Mouse (Mus musculus): ENCODE results near the gene Uba2. TPM values are rescaled to one million over a fixed set of nuclear protein-coding genes. Genes with fewer than 3 reads are reported as not detected.
"Not testable (repeated sequence)": the region's sequence is repeated elsewhere in the genome, so short reads cannot be mapped to it uniquely, and the experiment has no call there.

Gene Uba2
- polyA plus RNA-seq, 1 experiment from 2014 or later: 226 TPM

GRCm38 (mm10) chr7:34176241-34176640 is 6.8 kb upstream of the Uba2 start:
- not testable (repeated sequence) for H3K9me3 ChIP-seq (ENCODE audit: control insufficient read depth, low read length); ATAC-seq (replicated peaks; ENCODE audit: low FRiP score); H3K27me3 ChIP-seq (replicated peaks; ENCODE audit: control insufficient read depth, insufficient read depth, low read length); H3K9ac ChIP-seq (ENCODE audit: low read depth, low read length); H3K27ac ChIP-seq (ENCODE audit: low read depth, low read length); H3K4me2 ChIP-seq; H3K4me3 ChIP-seq (ENCODE audit: low read depth, low read length); H3K36me3 ChIP-seq (ENCODE audit: control insufficient read depth, insufficient read depth, low read length); DNase-seq (ENCODE audit: low spot score); H3K4me1 ChIP-seq (replicated peaks; ENCODE audit: control insufficient read depth, insufficient read depth, low read length)
- 76% methylated on average over 6 of the region's 6 CpGs for WGBS

GRCm38 (mm10) chr7:34172251-34172650 is 2.9 kb upstream of the Uba2 start:
- Histone ChIP-seq H3K27me3 (replicated peaks; ENCODE audit: control insufficient read depth, insufficient read depth, low read length) (no peaks in the 10 kb centered on the region), H3K9me3 (ENCODE audit: control insufficient read depth, low read length) (no peaks in the 10 kb centered on the region), H3K9ac (ENCODE audit: low read depth, low read length) (no peak overlapping the region), H3K4me1 (replicated peaks; ENCODE audit: control insufficient read depth, insufficient read depth, low read length) (no peaks in the 10 kb centered on the region; the same call in 1 of the 2 replicates), H3K36me3 (ENCODE audit: control insufficient read depth, insufficient read depth, low read length) (no peaks in the 10 kb centered on the region), H3K4me2 (no peak overlapping the region), H3K4me3 (ENCODE audit: low read depth, low read length) (no peak overlapping the region), H3K27ac (ENCODE audit: low read depth, low read length) (no peak overlapping the region)
- 69% methylated on average over 1 of the region's 1 CpGs for WGBS
- ATAC-seq (replicated peaks; ENCODE audit: low FRiP score): no peak
- no peak for DNase-seq (ENCODE audit: low spot score)

GRCm38 (mm10) chr7:34168470-34169251 is 738 bp downstream of the Uba2 start:
- Histone ChIP-seq H3K4me1 (replicated peaks; ENCODE audit: control insufficient read depth, insufficient read depth, low read length) (peaks cover 4% of the 10 kb centered on the region), H3K36me3 (ENCODE audit: control insufficient read depth, insufficient read depth, low read length) (peaks cover 16% of the 10 kb centered on the region), H3K27ac (ENCODE audit: low read depth, low read length) (peak overlapping the region; percentile 81), H3K4me3 (ENCODE audit: low read depth, low read length) (peak overlapping the region; percentile 95), H3K27me3 (replicated peaks; ENCODE audit: control insufficient read depth, insufficient read depth, low read length) (no peaks in the 10 kb centered on the region), H3K9ac (ENCODE audit: low read depth, low read length) (peak overlapping the region; percentile 97), H3K9me3 (ENCODE audit: control insufficient read depth, low read length) (no peaks in the 10 kb centered on the region), H3K4me2 (peak overlapping the region; percentile 80)
- ATAC-seq (replicated peaks; ENCODE audit: low FRiP score) (peak; percentile 91), DNase-seq (ENCODE audit: low spot score) (peak; percentile 92)
- WGBS: 10% methylated on average over 30 of the region's 30 CpGs

- DNase-seq (ENCODE audit: low spot score): no peak
- peak overlapping the region; percentile 80 for H3K4me2 ChIP-seq
- H3K4me1 ChIP-seq (replicated peaks; ENCODE audit: control insufficient read depth, insufficient read depth, low read length): peaks cover 4% of the 10 kb centered on the region
- H3K9me3 ChIP-seq (ENCODE audit: control insufficient read depth, low read length): no peaks in the 10 kb centered on the region
- H3K27me3 ChIP-seq (replicated peaks; ENCODE audit: control insufficient read depth, insufficient read depth, low read length): no peaks in the 10 kb centered on the region
- ATAC-seq (replicated peaks; ENCODE audit: low FRiP score): peak; percentile 62
- H3K9ac ChIP-seq (ENCODE audit: low read depth, low read length): peak overlapping the region; percentile 97
- under 1% methylated on average over 54 of the region's 54 CpGs for WGBS
- peak overlapping the region; percentile 95 for H3K4me3 ChIP-seq (ENCODE audit: low read depth, low read length)
- peaks cover 23% of the 10 kb centered on the region for H3K36me3 ChIP-seq (ENCODE audit: control insufficient read depth, insufficient read depth, low read length)
- H3K27ac ChIP-seq (ENCODE audit: low read depth, low read length): peak overlapping the region; percentile 81
Observed at GRCm38 (mm10) chr7:34167766-34168469, 1.5 kb downstream of the Uba2 start.

GRCm38 (mm10) chr7:34166850-34167249 is 2.5 kb downstream of the Uba2 start:
- peak overlapping the region; percentile 55 for H3K4me2 ChIP-seq
- ATAC-seq (replicated peaks; ENCODE audit: low FRiP score): peak; percentile 53; the same call in 1 of the 2 replicates

GRCm38 (mm10) chr7:34165999-34166398 is 3.4 kb downstream of the Uba2 start:
- DNase-seq (ENCODE audit: low spot score): no peak
- ATAC-seq (replicated peaks; ENCODE audit: low FRiP score): no peak
- H3K4me2 ChIP-seq: peak overlapping the region; percentile 55
- H3K27ac ChIP-seq (ENCODE audit: low read depth, low read length): no peak overlapping the region
- H3K9me3 ChIP-seq (ENCODE audit: control insufficient read depth, low read length): no peaks in the 10 kb centered on the region
- peaks cover 39% of the 10 kb centered on the region for H3K36me3 ChIP-seq (ENCODE audit: control insufficient read depth, insufficient read depth, low read length)
- no peaks in the 10 kb centered on the region for H3K27me3 ChIP-seq (replicated peaks; ENCODE audit: control insufficient read depth, insufficient read depth, low read length)
- peaks cover 4% of the 10 kb centered on the region for H3K4me1 ChIP-seq (replicated peaks; ENCODE audit: control insufficient read depth, insufficient read depth, low read length)
- no peak overlapping the region; the same call in 1 of the 2 replicates for H3K4me3 ChIP-seq (ENCODE audit: low read depth, low read length)
- 74% methylated on average over 3 of the region's 3 CpGs for WGBS
- H3K9ac ChIP-seq (ENCODE audit: low read depth, low read length): no peak overlapping the region

More at GRCm38 (mm10) chr7:34166850-34167249, 2.5 kb downstream of the Uba2 start:
- Histone ChIP-seq H3K27me3 (replicated peaks; ENCODE audit: control insufficient read depth, insufficient read depth, low read length) (no peaks in the 10 kb centered on the region), H3K4me3 (ENCODE audit: low read depth, low read length) (peak overlapping the region; percentile 24), H3K27ac (ENCODE audit: low read depth, low read length) (no peak overlapping the region), H3K9me3 (ENCODE audit: control insufficient read depth, low read length) (no peaks in the 10 kb centered on the region), H3K36me3 (ENCODE audit: control insufficient read depth, insufficient read depth, low read length) (peaks cover 31% of the 10 kb centered on the region), H3K9ac (ENCODE audit: low read depth, low read length) (peak overlapping the region; percentile 22; the same call in 1 of the 2 replicates), H3K4me1 (replicated peaks; ENCODE audit: control insufficient read depth, insufficient read depth, low read length) (peaks cover 4% of the 10 kb centered on the region)
- DNase-seq (ENCODE audit: low spot score): peak; percentile 51
- 43% methylated on average over 4 of the region's 4 CpGs for WGBS

- Histone ChIP-seq H3K36me3 (ENCODE audit: control insufficient read depth, insufficient read depth, low read length) (peaks cover 49% of the 10 kb centered on the region), H3K4me3 (ENCODE audit: low read depth, low read length) (no peak overlapping the region), H3K4me2 (no peak overlapping the region), H3K9me3 (ENCODE audit: control insufficient read depth, low read length) (no peaks in the 10 kb centered on the region), H3K4me1 (replicated peaks; ENCODE audit: control insufficient read depth, insufficient read depth, low read length) (peaks cover 4% of the 10 kb centered on the region), H3K27ac (ENCODE audit: low read depth, low read length) (no peak overlapping the region), H3K27me3 (replicated peaks; ENCODE audit: control insufficient read depth, insufficient read depth, low read length) (no peaks in the 10 kb centered on the region), H3K9ac (ENCODE audit: low read depth, low read length) (no peak overlapping the region)
- WGBS: 93% methylated on average over 7 of the region's 7 CpGs
- ATAC-seq (replicated peaks; ENCODE audit: low FRiP score) (no peak), DNase-seq (ENCODE audit: low spot score) (no peak)
Observed at GRCm38 (mm10) chr7:34164671-34165070, 4.7 kb downstream of the Uba2 start.

- no peak for ATAC-seq (replicated peaks; ENCODE audit: low FRiP score)
- Histone ChIP-seq H3K27ac (ENCODE audit: low read depth, low read length) (no peak overlapping the region), H3K27me3 (replicated peaks; ENCODE audit: control insufficient read depth, insufficient read depth, low read length) (no peaks in the 10 kb centered on the region), H3K36me3 (ENCODE audit: control insufficient read depth, insufficient read depth, low read length) (peaks cover 80% of the 10 kb centered on the region), H3K4me1 (replicated peaks; ENCODE audit: control insufficient read depth, insufficient read depth, low read length) (no peaks in the 10 kb centered on the region), H3K4me3 (ENCODE audit: low read depth, low read length) (no peak overlapping the region), H3K9me3 (ENCODE audit: control insufficient read depth, low read length) (no peaks in the 10 kb centered on the region), H3K4me2 (no peak overlapping the region), H3K9ac (ENCODE audit: low read depth, low read length) (no peak overlapping the region)
- DNase-seq (ENCODE audit: low spot score): no peak
- 84% methylated on average over 3 of the region's 3 CpGs for WGBS
Observed at GRCm38 (mm10) chr7:34159167-34159566, 10.2 kb downstream of the Uba2 start.

Measured in liver, embryonic 11.5 days (tissue).